Mouse (Mus musculus) right cerebral cortex, postnatal 4 days (tissue): ENCODE results near the gene Vamp8.
A peak's percentile ranks its signal among the peaks of the same experiment; 100 is the strongest.

Source experiments
- DNase-seq: peaks from one replicate; pipeline ENCODE4 v3.0.0-alpha.2; 2022

Gene Vamp8

GRCm38 (mm10) chr6:72389941-72390771 lies at the start of gene Vamp8:
Gene Vamp8 (minus strand): TSS chr6:72390703.
- DNase-seq, result peak; percentile 27

GRCm38 (mm10) chr6:72439355-72440185 lies 49.1 kb upstream of the Vamp8 start, which contains the start of gene Mat2a:
Gene Mat2a (minus strand): TSS chr6:72439558.
- DNase-seq, result peak; percentile 97

DNA sequence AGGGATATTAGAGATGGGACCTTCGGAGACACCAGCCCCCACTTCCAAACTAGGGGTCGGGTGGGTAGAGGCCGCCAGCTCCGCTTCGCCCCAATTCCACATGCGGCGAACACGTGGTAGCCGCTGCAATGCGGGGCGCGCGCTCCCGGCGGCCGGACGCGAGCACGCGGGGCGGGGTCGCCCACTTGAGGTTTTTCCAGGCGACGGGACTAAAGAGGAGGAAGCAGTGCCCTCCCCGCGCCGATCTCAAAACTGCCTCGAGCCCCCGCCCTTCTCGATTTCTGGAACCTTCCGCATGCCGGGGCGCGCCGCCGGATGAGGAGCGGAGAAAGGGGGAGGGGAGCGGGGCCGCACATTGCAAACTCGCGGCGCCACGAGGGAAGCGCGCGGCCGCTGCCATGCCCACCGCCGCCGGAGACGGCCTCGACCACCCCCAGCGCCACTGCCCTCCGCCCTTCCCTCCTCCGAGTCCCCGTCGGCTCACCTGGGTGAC lies 48.4 kb upstream of the Vamp8 start:
- peak; percentile 90 for DNase-seq

- no peak for DNase-seq
Observed at GRCm38 (mm10) chr6:72438226-72438625, 47.7 kb upstream of the Vamp8 start.

GRCm38 (mm10) chr6:72432153-72432552 lies 41.6 kb upstream of the Vamp8 start:
- DNase-seq, result no peak

DNA sequence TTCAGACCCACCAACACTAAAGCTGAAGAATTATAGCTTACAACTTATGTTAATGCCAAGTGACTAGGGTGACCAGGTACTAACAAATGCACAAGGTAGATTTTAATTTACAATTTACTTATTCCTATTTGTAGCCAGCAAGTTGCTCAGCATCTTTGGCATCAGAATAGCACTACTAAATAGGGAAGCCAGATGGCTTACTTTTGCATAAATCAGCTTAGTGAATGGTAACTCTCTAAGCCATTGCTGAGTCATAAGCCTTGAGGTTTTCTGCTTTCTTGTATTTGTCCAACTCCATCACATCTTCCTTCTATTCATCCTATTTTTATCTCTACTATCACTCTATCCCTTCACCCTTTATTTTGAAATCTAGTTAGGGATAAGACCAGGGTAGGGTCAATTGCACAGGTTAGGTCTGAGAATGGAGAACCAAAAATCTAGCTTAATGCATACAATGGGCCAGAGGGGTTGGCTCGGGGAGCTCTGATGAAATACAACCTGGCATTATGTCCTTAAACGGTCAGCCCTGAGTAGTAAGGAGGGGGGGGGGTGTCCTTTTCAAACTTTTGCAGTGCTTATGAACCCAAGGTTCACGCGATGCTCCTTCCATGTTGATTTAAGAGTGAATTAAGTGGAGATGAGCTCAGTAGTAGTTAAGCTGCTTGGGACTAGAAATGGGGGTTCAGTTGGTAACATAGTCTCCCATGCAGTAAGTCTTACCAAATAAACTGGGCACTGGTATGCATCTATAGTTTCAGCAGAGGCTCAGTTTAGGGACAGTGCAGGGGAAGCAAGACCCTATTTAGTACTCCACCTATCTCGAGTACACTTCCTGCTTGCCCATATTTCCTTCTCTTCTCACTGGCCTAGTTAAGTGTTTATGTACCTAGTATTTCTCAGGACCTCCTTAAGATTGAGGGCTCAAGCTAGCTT lies 40.8 kb upstream of the Vamp8 start:
- DNase-seq, result no peak

DNA sequence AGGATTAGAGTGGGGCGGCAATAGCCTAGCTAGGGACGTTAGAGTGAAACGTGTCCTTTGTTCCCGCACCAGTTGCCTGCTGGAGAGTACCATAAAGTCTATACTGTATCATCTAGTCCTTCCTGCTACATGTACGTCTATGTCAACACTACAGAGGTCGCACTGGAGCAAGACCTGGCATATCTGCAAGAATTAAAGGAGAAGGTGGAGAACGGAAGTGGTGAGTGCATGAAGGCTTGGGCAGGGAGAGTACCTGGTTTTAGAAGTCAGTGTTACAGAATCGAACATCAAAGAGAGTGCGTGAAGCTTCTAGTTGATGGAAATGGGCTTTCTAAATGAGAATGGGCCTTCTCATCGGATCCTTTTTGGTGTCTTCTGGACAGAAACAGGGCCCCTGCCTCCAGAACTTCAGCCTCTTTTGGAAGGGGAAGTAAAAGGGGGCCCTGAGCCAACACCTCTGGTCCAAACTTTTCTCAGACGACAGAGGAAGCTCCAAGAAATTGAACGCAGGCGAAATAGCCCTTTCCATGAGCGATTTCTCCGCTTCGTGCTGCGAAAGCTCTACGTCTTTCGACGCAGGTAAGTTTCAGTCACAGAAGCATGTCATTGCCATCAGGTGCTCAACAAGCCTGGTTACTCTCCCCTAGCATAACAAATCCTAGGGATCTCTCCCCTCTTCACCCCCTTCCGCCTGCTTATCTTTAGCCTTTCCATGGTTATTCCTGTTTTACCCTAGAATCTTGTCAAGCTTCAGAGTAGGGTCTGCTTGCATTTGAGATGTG lies 38.7 kb upstream of the Vamp8 start:
- no peak for DNase-seq

DNA sequence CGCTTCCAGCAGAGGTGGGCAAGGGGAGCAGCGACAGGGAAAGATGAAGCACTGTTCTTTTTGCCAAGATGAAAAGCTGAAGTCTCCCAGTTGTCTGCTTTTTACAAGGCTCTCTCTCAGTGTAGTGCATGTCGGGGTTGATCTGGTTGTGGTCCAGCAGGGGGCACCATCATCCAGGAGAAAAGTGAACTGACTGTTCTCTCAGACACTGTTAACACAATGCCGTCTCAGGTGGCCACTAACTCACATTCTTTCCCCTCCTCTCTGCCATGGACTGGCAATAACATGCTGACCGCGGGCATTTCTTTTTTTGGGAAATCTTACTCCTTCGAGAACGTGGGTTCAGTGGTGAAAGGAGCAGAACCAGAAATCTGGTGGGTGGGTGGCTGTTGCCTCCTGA lies 37.5 kb upstream of the Vamp8 start:
- peak; percentile 83 for DNase-seq

DNA sequence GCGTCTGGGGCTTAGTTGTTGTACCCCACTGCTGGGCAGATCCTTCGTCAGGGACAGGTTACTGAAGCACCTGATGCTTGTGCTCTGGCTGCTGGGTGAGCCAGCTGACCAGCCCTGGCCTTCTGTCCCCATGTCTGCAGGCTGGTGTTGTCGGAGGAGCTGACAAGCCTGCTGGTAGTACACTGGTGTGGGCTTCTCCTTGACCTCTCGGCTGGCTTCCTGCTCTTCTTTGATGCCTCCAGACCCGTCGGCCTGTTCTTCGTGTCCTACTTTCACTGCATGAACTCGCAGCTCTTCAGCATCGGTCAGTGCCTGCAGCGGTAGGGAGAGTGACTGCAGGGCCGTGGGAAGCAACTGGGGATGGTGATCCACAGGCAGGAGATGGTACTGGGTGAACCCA lies 35.1 kb upstream of the Vamp8 start:
- DNase-seq, result no peak

DNA sequence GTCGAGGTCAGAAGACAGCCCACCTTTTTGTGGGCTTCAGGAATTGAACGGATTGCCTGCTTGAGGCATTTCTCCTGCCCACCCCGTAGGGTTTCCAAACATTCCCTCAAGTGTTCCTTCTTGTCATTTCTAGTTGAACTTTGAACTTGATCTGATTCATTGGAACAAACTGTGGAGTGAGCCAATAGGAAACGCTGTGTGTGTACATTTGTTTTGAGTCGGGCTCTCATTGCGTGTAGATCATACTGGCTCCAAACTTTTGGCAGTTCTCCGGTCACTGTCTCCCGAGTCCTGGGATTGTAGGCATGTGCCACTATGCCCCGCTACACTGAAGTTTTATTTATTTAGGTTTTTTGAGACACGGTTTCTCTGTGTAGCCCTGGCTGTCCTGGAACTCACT lies 30.4 kb upstream of the Vamp8 start:
- DNase-seq, result no peak

DNA sequence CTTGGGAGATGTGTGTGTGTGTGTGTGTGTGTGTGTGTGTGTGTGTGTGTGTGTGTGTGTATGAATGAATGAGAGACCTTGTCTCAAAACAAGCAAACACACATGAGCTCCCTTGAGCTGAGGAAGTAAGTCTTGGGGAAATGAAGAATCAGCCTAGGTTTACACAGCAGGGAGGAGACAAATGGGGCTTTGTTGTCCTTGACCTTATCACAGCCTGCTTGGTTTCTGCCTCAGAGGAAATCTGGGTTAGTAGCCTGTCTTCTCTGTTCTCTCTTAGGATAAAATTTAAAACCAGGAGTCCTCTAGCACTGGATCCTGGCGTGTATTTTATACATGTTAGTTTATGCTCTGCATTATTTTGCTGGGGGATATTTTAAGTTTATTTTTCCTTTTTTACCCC lies 29.3 kb upstream of the Vamp8 start:
- DNase-seq, result no peak

GRCm38 (mm10) chr6:72418279-72418678 lies 27.8 kb upstream of the Vamp8 start:
- no peak for DNase-seq

- DNase-seq, result no peak
Observed at GRCm38 (mm10) chr6:72415964-72416772, 25.7 kb upstream of the Vamp8 start.

GRCm38 (mm10) chr6:72415181-72415580 lies 24.7 kb upstream of the Vamp8 start:
- DNase-seq, result no peak

GRCm38 (mm10) chr6:72414076-72414756 lies 23.7 kb upstream of the Vamp8 start, which contains the start of gene Ggcx:
Gene Ggcx (plus strand): TSS chr6:72414308.
- DNase-seq, result peak; percentile 86

DNA sequence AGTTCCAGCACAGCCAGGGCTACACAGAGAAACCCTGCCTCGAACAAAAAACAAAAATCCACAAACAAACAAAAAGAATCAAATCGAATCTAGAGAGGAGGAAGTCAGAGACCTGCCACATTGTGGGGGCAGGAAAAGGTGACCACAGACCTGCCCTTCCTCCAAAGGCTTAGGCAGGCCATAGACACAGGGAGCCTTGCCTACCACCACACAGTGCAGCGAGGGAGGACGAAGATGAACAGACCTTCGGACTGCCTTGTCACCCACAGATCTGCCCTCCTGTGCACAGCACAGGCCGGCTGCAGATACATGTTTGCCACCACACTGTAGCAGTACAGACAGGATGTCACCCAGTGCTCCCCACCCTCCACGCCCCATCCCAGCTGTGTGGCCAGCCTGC lies 20.0 kb upstream of the Vamp8 start:
- no peak for DNase-seq

GRCm38 (mm10) chr6:72410003-72410402 lies 19.5 kb upstream of the Vamp8 start:
- DNase-seq, result no peak

- peak; percentile 85 for DNase-seq
Observed at GRCm38 (mm10) chr6:72409567-72409966, 19.1 kb upstream of the Vamp8 start.

GRCm38 (mm10) chr6:72407119-72407518 lies 16.6 kb upstream of the Vamp8 start:
- peak; percentile 76 for DNase-seq

DNA sequence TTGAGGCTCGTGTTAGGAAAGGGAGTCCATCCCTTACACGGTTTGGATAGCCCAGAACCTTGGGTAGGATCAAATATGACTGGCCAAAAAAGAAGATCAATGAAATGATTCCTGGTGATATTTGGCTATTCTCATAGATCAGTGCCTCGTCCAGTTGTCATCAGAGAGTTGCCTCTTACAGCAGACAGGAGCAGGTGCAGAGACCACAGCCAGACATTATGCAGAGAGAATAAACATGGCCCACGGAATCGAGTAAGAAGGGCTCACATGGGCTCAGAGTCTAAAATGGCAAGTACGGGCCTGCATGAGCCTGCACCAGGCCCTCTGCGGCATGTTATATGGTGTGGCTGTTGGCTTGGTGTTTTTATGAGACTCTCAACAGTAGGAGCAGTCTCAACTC lies 14.9 kb upstream of the Vamp8 start:
- DNase-seq, result no peak
